Mouse (Mus musculus) stomach, postnatal 0 days (tissue): ENCODE measurements around the gene Nutf2.

ENCODE experiments used
- CTCF ChIP-seq: IDR thresholded peaks from 2 replicates; pipeline ENCODE4 v1.5.1; 2016; ENCODE audit warnings: antibody characterized with exemption, low read depth, mild to moderate bottlenecking, moderate library complexity
- EP300 ChIP-seq: optimal IDR thresholded peaks from 2 replicates; pipeline ENCODE3; 2016; ENCODE audit warnings: antibody characterized with exemption

DNA sequence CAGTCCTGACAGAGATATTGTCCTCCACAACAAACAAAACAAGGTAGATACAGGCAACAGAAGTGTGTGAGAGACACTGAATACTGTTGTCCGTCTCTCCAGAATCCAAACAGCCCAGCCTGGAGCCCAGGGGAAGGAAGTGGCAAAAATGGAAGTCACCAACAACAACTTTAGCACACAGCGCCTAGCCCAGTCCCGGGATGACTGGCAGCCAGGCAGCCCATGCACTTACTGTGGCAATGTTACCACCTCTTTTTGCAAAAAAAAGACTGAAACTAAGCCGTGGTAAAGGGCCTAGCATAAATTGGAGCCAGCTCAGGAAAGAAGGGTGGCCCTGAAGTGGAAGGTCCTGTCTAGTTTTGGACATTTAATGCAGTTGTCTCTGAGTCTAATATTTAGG is 34.0 kb upstream of the Nutf2 start:
- TF ChIP-seq CTCF: no peak
- TF ChIP-seq EP300: no peak
